Mouse (Mus musculus): ENCODE measurements around the gene Trim9. TPM values are rescaled to one million over a fixed set of nuclear protein-coding genes. Genes with fewer than 3 reads are reported as not detected.

The Trim9 gene
- total and polyA plus RNA-seq, 3 experiments: not detected

GRCm38 (mm10) chr12:70262271-70262953 is 85.0 kb downstream of the Trim9 start:
- no peak overlapping the region for H3K27ac ChIP-seq (ENCODE audit: control insufficient read depth, low read depth, low read length)
- H3K4me1 ChIP-seq (ENCODE audit: control insufficient read depth in 1 of 2, insufficient read depth in 2 of 2, low read length in 2 of 2): no peaks in the 10 kb centered on the region
- DNase-seq (ENCODE audit: low read depth, low spot score): no peak
- no peak overlapping the region for H3K4me3 ChIP-seq (ENCODE audit: control insufficient read depth in 1 of 2, insufficient read depth in 1 of 2, low read depth in 2 of 2, low read length in 2 of 2)
- no peaks in the 10 kb centered on the region for H3K79me2 ChIP-seq (ENCODE audit: control insufficient read depth, insufficient read depth, low read length, poor library complexity)
- H3K36me3 ChIP-seq (ENCODE audit: control insufficient read depth in 1 of 2, insufficient read depth in 2 of 2, low read length in 2 of 2): no peaks in the 10 kb centered on the region
- H3K9ac ChIP-seq (ENCODE audit: control insufficient read depth, low read depth, low read length, poor library complexity, severe bottlenecking): no peak overlapping the region
- TF ChIP-seq MYB (IDR thresholded peaks at IDR 0.05; ENCODE audit: low read depth, low read length): no peak
- TF ChIP-seq ZNF384 (IDR thresholded peaks at IDR 0.05; ENCODE audit: low read depth, low read length): no peak
- no peak for TF ChIP-seq KAT2A (conservative IDR thresholded peaks at IDR 0.05; ENCODE audit: low read depth, low read length)
- no peak for TF ChIP-seq E2F4 (IDR thresholded peaks at IDR 0.05; ENCODE audit: borderline replicate concordance, low read depth, low read length)
- no peak for TF ChIP-seq JUND (IDR thresholded peaks at IDR 0.05; ENCODE audit: low read depth, low read length)
- no peak for TF ChIP-seq POLR2A (IDR thresholded peaks at IDR 0.05; ENCODE audit: control insufficient read depth in 1 of 2, insufficient read depth in 1 of 2, low read depth in 1 of 2, low read length in 2 of 2, poor library complexity in 1 of 2)
- TF ChIP-seq ZC3H11A (IDR thresholded peaks at IDR 0.05; ENCODE audit: low read depth, low read length): no peak
- TF ChIP-seq TBP (IDR thresholded peaks at IDR 0.05; ENCODE audit: low read depth, low read length): no peak
- no peak for TF ChIP-seq MYC (IDR thresholded peaks at IDR 0.05; ENCODE audit: low read depth, low read length)
- no peak for TF ChIP-seq BHLHE40 (IDR thresholded peaks at IDR 0.05; ENCODE audit: borderline replicate concordance, low read depth, low read length)
- no peak for TF ChIP-seq NRF1 (IDR thresholded peaks at IDR 0.05; ENCODE audit: insufficient read depth, low read depth, low read length, poor library complexity, severe bottlenecking)
- TF ChIP-seq MEF2A (IDR thresholded peaks at IDR 0.05; ENCODE audit: extremely low read depth, insufficient replicate concordance, low read depth, low read length, poor library complexity, severe bottlenecking): no peak
- TF ChIP-seq ZMIZ1 (IDR thresholded peaks at IDR 0.05; ENCODE audit: low read depth, low read length): no peak
- no peak for TF ChIP-seq RAD21 (IDR thresholded peaks at IDR 0.05; ENCODE audit: low read depth, low read length)
- TF ChIP-seq ELF1 (IDR thresholded peaks at IDR 0.05; ENCODE audit: low read depth, low read length): no peak
- TF ChIP-seq GABPA (IDR thresholded peaks at IDR 0.05; ENCODE audit: low read depth, low read length): no peak
- no peak for TF ChIP-seq EP300 (IDR thresholded peaks at IDR 0.05; ENCODE audit: low read depth in 1 of 2, low read length in 2 of 2)
- TF ChIP-seq ZKSCAN1 (IDR thresholded peaks at IDR 0.05; ENCODE audit: low read depth, low read length): no peak
- no peak for TF ChIP-seq MAZ (IDR thresholded peaks at IDR 0.05; ENCODE audit: low read depth, low read length)
- no peaks in the 10 kb centered on the region for H3K9me3 ChIP-seq (replicated peaks; ENCODE audit: insufficient read depth, low read length)
- H3K27me3 ChIP-seq (ENCODE audit: control insufficient read depth in 1 of 2, insufficient read depth in 2 of 2, low read length in 2 of 2): peaks cover 8 to 11% of the 10 kb centered on the region in 2 experiments
